Mouse (Mus musculus): Measurements from ENCODE around the gene Dpagt1.

GRCm38 (mm10) chr9:44353142-44353541 lies 27.3 kb downstream of the Dpagt1 start:
- TF ChIP-seq HCFC1 (IDR thresholded peaks at IDR 0.05; ENCODE audit: borderline replicate concordance, insufficient read depth, low read length) (no peak), ZC3H11A (IDR thresholded peaks at IDR 0.05; ENCODE audit: borderline replicate concordance, low read depth, low read length) (no peak)

Measured in ES-E14 (cell line).